Mouse (Mus musculus) heart, embryonic 11.5 days (tissue): ENCODE results near the gene Rpl3. TPM values are rescaled to one million over a fixed set of nuclear protein-coding genes. Genes with fewer than 3 reads are reported as not detected.
A peak's percentile ranks its signal among the peaks of the same experiment; 100 is the strongest.

Source experiments
- ATAC-seq: fragments of 200-750 bp; cut with Nextera tagmentation; replicated peaks from 2 replicates; pipeline ENCODE4 v1.8.0; 2017; ENCODE audit warnings: moderate library complexity; ENCODE audit not compliant: insufficient number of reproducible peaks, low FRiP score, low TSS enrichment
- H3K27ac ChIP-seq: fragments of 300-500 bp; sonication (generic); 2 replicates; pipeline ENCODE4 v1.5.1; 2014; ENCODE audit warnings: mild to moderate bottlenecking, low read depth, low read length
- H3K27me3 ChIP-seq: fragments of 300-500 bp; sonication (generic); 2 replicates; pipeline ENCODE4 v1.6.1; 2014; ENCODE audit warnings: mild to moderate bottlenecking, low read length, mixed read lengths; ENCODE audit not compliant: control insufficient read depth, insufficient read depth
- H3K36me3 ChIP-seq: fragments of 300-500 bp; sonication (generic); 2 replicates; pipeline ENCODE4 v1.6.1; 2014; ENCODE audit warnings: mild to moderate bottlenecking, low read length, moderate library complexity, mixed read lengths; ENCODE audit not compliant: control insufficient read depth, insufficient read depth
- H3K4me1 ChIP-seq: fragments of 300-500 bp; sonication (generic); 2 replicates; pipeline ENCODE4 v1.6.1; 2014; ENCODE audit warnings: low read length; ENCODE audit not compliant: control insufficient read depth, insufficient read depth
- H3K4me2 ChIP-seq: fragments of 300-500 bp; sonication (generic); 2 replicates; pipeline ENCODE4 v1.6.1; 2014; ENCODE audit warnings: mild to moderate bottlenecking, moderate library complexity
- H3K4me3 ChIP-seq: fragments of 300-500 bp; sonication (generic); 2 replicates; pipeline ENCODE4 v1.5.1; 2014; ENCODE audit warnings: low read depth, low read length
- H3K9ac ChIP-seq: fragments of 300-500 bp; sonication (generic); 2 replicates; pipeline ENCODE4 v1.6.1; 2014; ENCODE audit warnings: mild to moderate bottlenecking, low read depth, low read length, moderate library complexity
- H3K9me3 ChIP-seq: fragments of 300-500 bp; sonication (generic); replicated peaks from 2 replicates; pipeline ENCODE4 v1.6.1; 2016; ENCODE audit warnings: low read length; ENCODE audit not compliant: control insufficient read depth
- WGBS: fragments of 180-500 bp; shearing (Covaris S2); extraction: QIAGEN DNeasy Blood & Tissue Kit; methylation state at CpG from one replicate; pipeline ENCODE4 v1.1.7; 2014; ENCODE audit not compliant: insufficient replicate concordance; 5-methylcytosine and 5-hydroxymethylcytosine counted together
- polyA plus RNA-seq: library from polyadenylated mRNA; unstranded; fragments of >200 nt; fragmentation: Nextera tagmentation; extraction: Ambion mirVana; gene quantifications from 2 replicates; pipeline ENCODE4 v1.2.1, GENCODE M21; 2014

Gene Rpl3
- polyA plus RNA-seq, 1 experiment from 2014 or later: 879 TPM

GRCm38 (mm10) chr15:80099477-80099876 lies 7.8 kb upstream of the Rpl3 start:
- H3K9ac ChIP-seq: no peak overlapping the region
- H3K4me1 ChIP-seq: peaks cover 17% of the 10 kb centered on the region
- no peak overlapping the region for H3K4me2 ChIP-seq
- H3K27ac ChIP-seq: no peak overlapping the region
- no peaks in the 10 kb centered on the region for H3K9me3 ChIP-seq
- no peak overlapping the region for H3K4me3 ChIP-seq
- H3K36me3 ChIP-seq: no peaks in the 10 kb centered on the region
- H3K27me3 ChIP-seq: peaks cover 5% of the 10 kb centered on the region
- no peak for ATAC-seq
- WGBS: 66% methylated on average over 3 of the region's 3 CpGs

- Histone ChIP-seq H3K36me3 (no peaks in the 10 kb centered on the region), H3K4me3 (no peak overlapping the region), H3K9me3 (no peaks in the 10 kb centered on the region), H3K27ac (no peak overlapping the region), H3K27me3 (peaks cover 9% of the 10 kb centered on the region), H3K4me1 (peaks cover 17% of the 10 kb centered on the region), H3K4me2 (no peak overlapping the region), H3K9ac (no peak overlapping the region)
- ATAC-seq: no peak; the same call in 1 of the 2 replicates
- 16% methylated on average over 9 of the region's 9 CpGs for WGBS
Observed at GRCm38 (mm10) chr15:80098809-80099208, 7.1 kb upstream of the Rpl3 start.

GRCm38 (mm10) chr15:80097999-80098461 lies 6.4 kb upstream of the Rpl3 start:
- no peaks in the 10 kb centered on the region for H3K9me3 ChIP-seq
- peaks cover 12% of the 10 kb centered on the region for H3K27me3 ChIP-seq
- no peak overlapping the region for H3K9ac ChIP-seq
- peak overlapping the region; percentile 48 for H3K4me2 ChIP-seq
- no peak overlapping the region for H3K27ac ChIP-seq
- WGBS: 19% methylated on average over 8 of the region's 8 CpGs
- peaks cover 17% of the 10 kb centered on the region for H3K4me1 ChIP-seq
- H3K36me3 ChIP-seq: no peaks in the 10 kb centered on the region
- ATAC-seq: no peak
- no peak overlapping the region for H3K4me3 ChIP-seq

GRCm38 (mm10) chr15:80096946-80097881 lies 5.5 kb upstream of the Rpl3 start:
- peak; percentile 57; the same call in 1 of the 2 replicates for ATAC-seq
- H3K9me3 ChIP-seq: no peaks in the 10 kb centered on the region
- no peaks in the 10 kb centered on the region for H3K36me3 ChIP-seq
- no peak overlapping the region for H3K27ac ChIP-seq
- H3K4me2 ChIP-seq: peak overlapping the region; percentile 48
- H3K27me3 ChIP-seq: peaks cover 20% of the 10 kb centered on the region
- H3K4me1 ChIP-seq: peaks cover 17% of the 10 kb centered on the region
- 17% methylated on average over 20 of the region's 20 CpGs for WGBS
- H3K9ac ChIP-seq: peak overlapping the region; percentile 39; the same call in 1 of the 2 replicates
- H3K4me3 ChIP-seq: no peak overlapping the region

GRCm38 (mm10) chr15:80096406-80096805 lies 4.7 kb upstream of the Rpl3 start:
- peaks cover 17% of the 10 kb centered on the region for H3K4me1 ChIP-seq
- H3K9me3 ChIP-seq: no peaks in the 10 kb centered on the region
- H3K36me3 ChIP-seq: no peaks in the 10 kb centered on the region
- ATAC-seq: no peak
- H3K27ac ChIP-seq: no peak overlapping the region
- peaks cover 28% of the 10 kb centered on the region for H3K27me3 ChIP-seq
- H3K4me2 ChIP-seq: no peak overlapping the region
- no peak overlapping the region for H3K9ac ChIP-seq
- 74% methylated on average over 10 of the region's 10 CpGs for WGBS
- no peak overlapping the region for H3K4me3 ChIP-seq

- H3K27me3 ChIP-seq: peaks cover 31% of the 10 kb centered on the region
- H3K4me3 ChIP-seq: no peak overlapping the region
- no peaks in the 10 kb centered on the region for H3K9me3 ChIP-seq
- no peaks in the 10 kb centered on the region for H3K36me3 ChIP-seq
- 56% methylated on average over 1 of the region's 1 CpGs for WGBS
- ATAC-seq: no peak
- H3K9ac ChIP-seq: no peak overlapping the region
- H3K4me1 ChIP-seq: peaks cover 17% of the 10 kb centered on the region
- no peak overlapping the region for H3K27ac ChIP-seq
- H3K4me2 ChIP-seq: no peak overlapping the region
Observed at GRCm38 (mm10) chr15:80095596-80095995, 3.9 kb upstream of the Rpl3 start.

- H3K27ac ChIP-seq: no peak overlapping the region
- no peak overlapping the region for H3K4me3 ChIP-seq
- no peak overlapping the region for H3K4me2 ChIP-seq
- no peak for ATAC-seq
- peaks cover 17% of the 10 kb centered on the region for H3K4me1 ChIP-seq
- no peaks in the 10 kb centered on the region for H3K9me3 ChIP-seq
- peaks cover 39% of the 10 kb centered on the region for H3K27me3 ChIP-seq
- WGBS: 84% methylated on average over 13 of the region's 13 CpGs
- H3K9ac ChIP-seq: no peak overlapping the region
- H3K36me3 ChIP-seq: no peaks in the 10 kb centered on the region
Observed at GRCm38 (mm10) chr15:80094201-80094600, 2.5 kb upstream of the Rpl3 start.

GRCm38 (mm10) chr15:80092599-80092998 lies 931 bp upstream of the Rpl3 start:
- H3K36me3 ChIP-seq: no peaks in the 10 kb centered on the region
- no peak overlapping the region for H3K27ac ChIP-seq
- no peak for ATAC-seq
- peaks cover 39% of the 10 kb centered on the region for H3K27me3 ChIP-seq
- H3K4me2 ChIP-seq: no peak overlapping the region; the same call in 1 of the 2 replicates
- H3K4me1 ChIP-seq: peaks cover 4% of the 10 kb centered on the region; the same call in 1 of the 2 replicates
- no peak overlapping the region for H3K4me3 ChIP-seq
- H3K9ac ChIP-seq: no peak overlapping the region
- WGBS: 26% methylated on average over 8 of the region's 8 CpGs
- no peaks in the 10 kb centered on the region for H3K9me3 ChIP-seq
